Mouse (Mus musculus): ENCODE data around the gene Kctd2. TPM values are rescaled to one million over a fixed set of nuclear protein-coding genes. Genes with fewer than 3 reads are reported as not detected.

Kctd2 gene
- total RNA-seq, 2 experiments from 2014 or later, result 13.4 to 14.4 TPM

DNA sequence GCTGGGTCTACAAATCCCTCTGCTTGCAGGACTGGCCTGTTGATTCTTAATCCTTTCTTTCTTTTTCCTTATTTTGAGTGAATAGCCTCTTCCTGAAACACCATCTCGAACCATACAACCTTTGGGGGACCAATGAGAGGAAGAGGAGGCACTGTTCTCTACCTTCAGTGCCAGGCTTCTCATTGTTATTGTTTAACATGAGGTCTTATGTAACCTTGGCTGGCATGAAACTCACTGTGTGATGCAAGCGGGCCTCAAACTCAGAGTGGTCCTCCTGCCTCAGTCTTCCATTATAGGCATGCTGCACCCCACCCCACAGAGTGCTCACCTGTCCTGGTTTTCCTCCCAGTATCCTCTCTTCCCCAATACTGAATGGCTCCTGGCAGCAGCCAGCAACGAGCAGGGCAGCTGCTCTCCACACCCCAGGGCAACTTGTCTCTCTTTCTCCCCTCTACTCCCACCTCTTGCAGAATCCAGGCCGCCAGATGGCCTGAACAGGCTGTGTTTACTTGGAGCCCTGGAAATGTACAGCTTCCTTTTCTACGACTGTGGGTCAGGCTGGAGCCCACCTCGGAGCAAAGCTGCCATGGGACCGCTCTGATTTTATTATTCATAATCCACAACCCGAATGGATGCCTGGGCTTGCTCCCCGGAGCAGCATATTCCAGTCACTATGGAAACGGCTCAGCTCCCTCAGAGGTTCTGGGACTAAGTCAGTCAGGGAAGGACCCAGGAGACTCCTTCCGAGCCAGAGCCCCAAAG lies 19.1 kb upstream of the Kctd2 start:
- no peak for DNase-seq

DNA sequence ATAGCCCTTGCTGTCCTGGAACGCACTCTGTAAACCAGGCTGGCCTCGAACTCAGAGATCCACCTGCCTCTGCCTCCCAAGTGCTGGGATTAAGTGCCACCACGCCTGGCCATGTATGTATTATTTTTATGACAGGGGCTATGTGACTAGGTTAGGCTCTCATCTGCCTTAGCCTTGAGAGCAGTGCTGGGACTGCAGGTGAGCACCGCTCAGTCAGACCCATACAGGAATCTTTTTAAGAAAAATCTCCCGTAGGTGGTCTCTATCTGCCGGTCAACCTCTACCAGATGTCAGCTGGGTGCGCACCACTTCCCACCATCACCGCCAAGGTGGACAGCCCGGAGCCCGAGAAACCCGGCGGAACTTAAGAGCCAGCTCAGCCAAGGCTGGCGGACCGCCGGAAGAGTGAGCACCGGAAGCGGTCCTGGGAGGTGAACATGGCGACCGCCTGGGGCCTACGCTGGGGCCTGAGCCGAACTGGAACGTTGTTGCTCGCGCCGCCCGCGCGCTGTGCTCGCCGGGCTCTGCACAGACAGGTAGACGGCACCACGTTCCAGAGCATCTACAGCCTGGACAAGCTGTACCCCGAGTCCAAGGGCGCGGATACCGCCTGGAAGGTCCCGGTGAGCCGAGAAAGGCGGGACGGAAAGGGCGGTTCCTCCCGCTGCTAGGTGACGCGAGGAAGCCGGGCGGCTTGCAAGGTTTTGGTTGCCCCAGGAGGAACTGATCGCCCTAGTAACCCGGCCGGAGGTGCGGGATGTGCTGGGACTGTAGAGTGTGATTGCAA lies 16.4 kb upstream of the Kctd2 start, which contains the start of gene Mrpl58:
Gene Mrpl58 (plus strand): TSS at position 415 of the 787 bp plus-strand sequence.
- DNase-seq, result peak; percentile 84

DNA sequence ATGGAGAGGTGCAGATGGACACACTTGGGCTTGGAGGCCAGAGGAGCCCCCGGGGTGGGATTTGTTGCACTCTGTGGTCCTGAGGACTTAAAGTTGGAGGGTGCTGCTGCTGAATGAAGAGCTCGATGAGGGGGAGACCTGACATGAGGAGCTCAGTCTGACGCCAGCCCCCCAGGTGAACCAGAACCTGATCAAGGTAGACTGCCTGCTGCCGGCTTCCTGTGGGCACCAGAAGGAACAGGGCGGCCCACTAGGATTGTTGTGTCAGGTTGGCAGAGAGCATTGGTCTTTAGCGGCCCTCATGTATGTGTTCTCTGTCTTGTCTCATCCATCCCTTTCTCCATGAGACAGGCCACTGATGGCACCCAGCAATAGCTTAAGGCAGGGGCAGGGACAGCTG lies 14.2 kb upstream of the Kctd2 start:
- DNase-seq, result no peak

DNA sequence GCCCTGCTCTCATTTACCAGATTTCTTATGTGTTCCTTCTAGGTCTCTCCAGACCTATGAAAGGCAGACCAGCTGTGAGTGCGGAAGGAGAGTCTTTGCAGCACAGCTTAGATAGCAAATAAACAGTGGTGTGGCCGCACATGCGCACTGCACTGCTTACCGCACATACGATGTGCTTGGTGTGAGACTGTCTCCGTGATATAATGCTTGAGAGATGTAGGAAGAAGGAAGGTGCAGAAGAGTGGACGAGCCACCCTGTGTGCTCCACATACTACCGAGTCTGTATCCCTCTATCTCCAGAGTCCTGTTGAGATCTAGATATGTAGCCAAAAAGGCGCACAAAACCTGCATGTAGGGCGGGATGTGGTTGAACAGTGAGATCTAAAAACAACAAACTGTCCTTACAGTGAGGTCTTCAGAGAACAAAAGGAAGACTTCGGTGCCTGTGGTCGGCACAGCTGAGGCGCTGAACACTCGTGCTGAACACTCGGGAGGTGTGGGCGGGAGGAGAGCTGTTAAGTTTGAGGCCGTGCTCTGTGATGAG lies 13.0 kb upstream of the Kctd2 start:
- DNase-seq, result no peak

GRCm38 (mm10) chr11:115408266-115408920 lies 11.5 kb upstream of the Kctd2 start:
- no peak for DNase-seq

GRCm38 (mm10) chr11:115409556-115409955 lies 10.4 kb upstream of the Kctd2 start:
- DNase-seq, result no peak

- peak; percentile 64 for DNase-seq
Observed at GRCm38 (mm10) chr11:115420336-115421190, 635 bp downstream of the Kctd2 start.

GRCm38 (mm10) chr11:115421328-115421727 lies 1.4 kb downstream of the Kctd2 start:
- DNase-seq, result no peak

GRCm38 (mm10) chr11:115421972-115422371 lies 2.0 kb downstream of the Kctd2 start:
- no peak for DNase-seq

- DNase-seq, result no peak
Observed at GRCm38 (mm10) chr11:115423091-115423490, 3.2 kb downstream of the Kctd2 start.

DNA sequence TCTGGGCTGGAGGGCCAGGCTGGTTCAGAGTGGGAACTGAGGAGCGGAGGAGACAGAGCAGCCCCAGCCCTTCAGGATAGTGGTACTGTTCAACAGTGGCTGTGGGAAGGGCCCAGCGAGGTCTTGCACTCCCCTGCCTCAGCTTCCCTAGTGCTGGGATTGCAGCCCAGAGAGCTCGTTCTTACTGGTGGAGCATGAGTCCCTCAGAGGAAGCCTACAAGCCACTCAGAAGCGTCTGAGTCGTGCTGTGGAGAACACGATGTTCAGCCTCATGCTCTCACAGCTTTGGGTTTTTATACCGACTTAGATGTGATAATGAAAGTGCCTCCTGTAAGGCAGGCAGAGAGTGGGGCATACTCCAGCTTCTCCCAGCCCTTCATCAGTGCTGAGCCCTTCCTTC lies 4.7 kb downstream of the Kctd2 start:
- no peak for DNase-seq

- DNase-seq, result no peak
Observed at GRCm38 (mm10) chr11:115425671-115426070, 5.7 kb downstream of the Kctd2 start.

DNA sequence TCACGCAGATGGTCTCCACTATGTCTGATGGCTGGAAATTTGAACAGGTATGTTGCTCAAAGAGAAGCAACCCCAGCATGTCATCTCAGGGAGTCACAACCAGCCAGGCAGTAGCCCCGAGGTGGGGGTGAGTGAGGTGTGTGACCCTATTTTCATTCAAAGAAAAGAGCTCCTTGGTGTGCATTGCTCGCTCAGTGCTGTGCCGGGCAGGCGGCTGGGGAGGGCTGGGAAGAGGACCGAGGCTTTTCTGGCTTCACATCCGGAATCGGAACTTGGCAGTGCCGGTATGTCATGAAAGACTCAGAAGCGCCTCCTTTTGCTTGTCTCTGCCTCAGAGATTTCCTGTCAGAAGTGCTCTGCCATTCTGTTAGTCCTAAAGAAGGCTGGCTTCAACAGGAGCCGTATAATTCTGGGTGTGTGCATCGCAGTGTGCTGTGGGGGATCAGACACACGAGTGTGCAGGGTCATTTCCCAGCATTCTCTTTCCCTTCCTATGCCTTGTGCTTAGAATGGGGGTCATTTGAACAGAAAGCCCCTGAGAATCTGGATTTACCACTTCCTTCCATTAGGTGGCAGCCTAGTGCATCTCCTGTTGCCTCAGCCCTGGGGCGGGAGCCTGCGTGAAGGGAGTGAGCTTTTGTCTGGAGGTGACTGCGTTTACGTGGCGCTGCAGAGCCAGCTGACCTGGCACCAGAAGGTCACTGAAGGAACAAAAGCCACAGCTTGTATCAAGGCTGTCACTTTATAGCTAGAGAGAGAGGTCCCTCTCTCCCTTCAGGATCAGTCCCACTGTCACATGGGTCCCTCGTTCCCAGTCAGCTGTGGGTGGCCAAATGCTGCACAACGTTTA lies 7.8 kb downstream of the Kctd2 start:
- DNase-seq, result peak; percentile 53

DNA sequence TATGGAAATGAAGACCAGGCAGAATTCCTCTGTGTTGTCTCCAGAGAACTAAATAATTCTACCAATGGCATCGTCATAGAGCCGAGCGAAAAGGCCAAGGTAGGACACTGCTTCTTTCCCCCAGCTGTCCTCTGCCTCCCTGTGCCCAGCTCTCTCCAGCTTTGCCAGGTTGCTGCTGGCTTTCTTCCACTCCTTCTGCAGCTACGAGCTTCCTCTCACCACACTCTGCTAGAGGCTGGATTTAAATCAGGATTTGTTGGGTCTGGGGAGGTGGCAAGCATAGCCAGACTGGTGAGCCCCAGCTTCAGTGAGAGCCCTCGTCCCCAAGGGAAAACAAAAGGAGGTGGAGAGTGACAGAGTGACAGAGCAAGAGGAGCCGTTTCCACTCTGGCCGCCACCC lies 9.4 kb downstream of the Kctd2 start:
- no peak for DNase-seq

GRCm38 (mm10) chr11:115430561-115430960 lies 10.6 kb downstream of the Kctd2 start:
- no peak for DNase-seq

DNA sequence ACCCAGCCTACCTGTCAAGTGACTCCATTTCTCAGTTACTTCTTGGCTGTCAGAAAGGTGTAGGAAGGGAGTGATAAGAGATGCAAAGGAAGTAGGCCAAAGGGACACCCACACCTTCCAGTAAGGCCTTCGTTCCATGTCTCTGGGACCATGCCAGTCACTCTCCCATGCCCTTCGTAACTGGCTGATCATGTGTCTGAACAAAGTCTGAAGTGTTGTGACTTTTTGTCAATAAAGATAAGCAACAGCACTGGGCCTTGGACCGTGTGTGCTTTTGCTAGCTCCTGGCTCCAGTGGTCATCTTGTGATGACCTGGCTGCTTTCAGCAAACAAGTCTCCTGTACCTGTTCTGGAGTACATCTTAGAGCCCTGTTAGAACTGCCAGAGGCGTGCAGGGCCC lies 12.9 kb downstream of the Kctd2 start:
- no peak for DNase-seq

- DNase-seq, result no peak
Observed at GRCm38 (mm10) chr11:115433342-115433741, 13.4 kb downstream of the Kctd2 start.

DNA sequence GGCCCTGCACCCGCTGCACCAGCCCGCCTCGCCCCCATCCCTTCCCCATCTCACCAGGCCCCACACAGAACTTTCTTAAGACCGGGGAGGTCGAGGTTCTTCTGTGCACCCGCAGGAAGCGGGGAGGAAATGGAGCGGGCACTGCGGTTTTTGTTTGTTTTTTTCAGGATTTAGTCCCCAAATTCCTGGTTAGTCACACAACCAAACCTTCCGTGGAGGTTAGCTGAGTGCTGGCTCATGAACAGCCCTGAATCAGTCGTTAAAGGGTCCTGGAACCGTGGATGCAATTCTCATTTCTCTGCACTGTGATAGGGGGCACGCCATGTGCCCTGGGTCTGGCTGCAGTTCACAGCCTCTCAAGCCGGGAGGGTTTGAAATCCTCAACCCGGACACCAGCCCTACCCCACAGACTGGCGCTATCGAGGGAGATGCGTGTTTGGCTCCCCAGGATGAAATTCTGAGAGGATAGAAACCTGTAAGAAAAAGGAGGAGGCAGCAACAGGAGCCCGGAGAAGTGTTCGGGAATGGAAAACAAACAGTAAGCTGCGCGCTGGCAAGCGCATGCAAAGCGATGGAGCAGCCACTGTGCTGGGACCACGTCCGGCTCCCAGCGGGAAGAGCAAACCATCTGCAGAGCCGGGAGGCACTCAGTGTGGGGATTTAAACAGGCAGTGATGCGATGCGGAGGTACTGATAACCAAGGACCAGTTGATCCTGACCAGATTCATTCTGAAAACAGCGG lies 15.8 kb downstream of the Kctd2 start:
- no peak for DNase-seq

- DNase-seq, result no peak
Observed at GRCm38 (mm10) chr11:115437571-115438122, 17.7 kb downstream of the Kctd2 start.

DNA sequence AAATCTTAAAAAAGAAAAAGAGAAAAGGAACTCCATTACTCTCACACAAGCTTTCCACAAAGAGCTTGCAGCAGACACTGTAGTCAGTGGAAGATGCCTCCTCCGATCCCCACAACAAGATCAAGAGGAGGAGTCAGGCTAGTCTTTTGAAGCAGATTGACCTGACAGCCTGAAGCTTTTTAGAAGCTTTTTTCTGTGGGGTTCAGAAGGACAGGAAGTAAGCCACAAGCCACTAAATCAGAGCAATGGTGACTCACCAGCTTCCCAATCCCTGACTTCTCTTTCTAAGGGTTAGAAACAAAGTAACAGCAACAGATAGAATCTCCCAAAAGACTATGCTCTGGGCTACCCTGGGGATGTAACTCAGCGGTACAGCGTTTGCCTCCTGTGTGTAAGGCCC lies 19.4 kb downstream of the Kctd2 start:
- no peak for DNase-seq

Measured in gastrocnemius, postnatal 25 days (tissue).